In genomic region chr7:30030677-30031076, GRCm38 (mm10) we compare ENCODE assay signal across 28 mouse cellular contexts. TPM values are rescaled to one million over a fixed set of nuclear protein-coding genes. Genes with fewer than 3 reads are reported as not detected.
A peak's percentile ranks its signal among the peaks of the same experiment; 100 is the strongest.
DNase-seq lines count a peak whose midpoint lies in the region; ATAC-seq and TF ChIP-seq lines count a peak whose summit lies in the region.
"Had no signal": no experiment of that assay in that cellular context is flagged by ENCODE, and none has a peak within 500 bp of the region (broad histone marks: within the 10 kb centered on the region; RNA-seq: fewer than 3 reads in every experiment).

No protein-coding gene starts in this region.

- H3K4me2 ChIP-seq in liver, postnatal 0 days (ENCODE audit: low read depth, low read length) = no peak overlapping the region
- H3K4me2 ChIP-seq: embryonic facial prominence, embryonic 13.5 days; forebrain, embryonic 13.5 days; heart, embryonic 15.5 days; hindbrain, embryonic 14.5 days; limb, embryonic 13.5 days had no signal

- no peaks in the 10 kb centered on the region for H3K9me3 ChIP-seq in liver, postnatal 0 days (ENCODE audit: low read length)
- H3K9me3 ChIP-seq: embryonic facial prominence, embryonic 13.5 days; forebrain, embryonic 13.5 days; heart, embryonic 15.5 days; limb, embryonic 13.5 days; midbrain, embryonic 10.5 days had no signal

- no peak overlapping the region for H3K27ac ChIP-seq in kidney, adult 2 months (ENCODE audit: insufficient read depth, low read depth, low read length)
- no peak overlapping the region for H3K27ac ChIP-seq in liver, postnatal 0 days (ENCODE audit: low read depth)
- H3K27ac ChIP-seq: embryonic facial prominence, embryonic 13.5 days; forebrain, embryonic 13.5 days; gastrocnemius, adult 2 months; heart, embryonic 15.5 days; hindbrain, embryonic 14.5 days; limb, embryonic 13.5 days; midbrain, embryonic 10.5 days had no signal

- no peaks in the 10 kb centered on the region for H3K36me3 ChIP-seq in kidney, adult 2 months (ENCODE audit: control insufficient read depth, insufficient read depth, low read length)
- H3K36me3 ChIP-seq in liver, postnatal 0 days (replicated peaks; ENCODE audit: insufficient read depth, low read length) = peaks cover 3% of the 10 kb centered on the region; the same call in 1 of the 2 replicates

- no peak overlapping the region for H3K4me3 ChIP-seq in kidney, adult 2 months (ENCODE audit: insufficient read depth, low read depth, low read length)
- no peak overlapping the region for H3K4me3 ChIP-seq in liver, postnatal 0 days (ENCODE audit: low read depth, low read length)
- H3K4me3 ChIP-seq: embryonic facial prominence, embryonic 13.5 days; erythroblast, embryonic 14.5 days; forebrain, embryonic 13.5 days; gastrocnemius, adult 2 months; heart, embryonic 15.5 days; limb, embryonic 13.5 days; midbrain, embryonic 10.5 days had no signal

- peak; percentile 38 for DNase-seq in adrenal gland, adult 2 months
- DNase-seq in adrenal gland, postnatal 4 days (ENCODE audit: low spot score in 2 of 2) = no peak
- peak; percentile 51 for DNase-seq in kidney, adult 2 months
- no peak for DNase-seq in kidney, postnatal 4 days
- no peak for DNase-seq in liver, postnatal 0 days
- no peak for DNase-seq in liver
- peak; percentile 50 for DNase-seq in yolk sac, embryonic 10.5 days (ENCODE audit: low spot score)
- no peak for DNase-seq in frontal cortex, postnatal 25 days (ENCODE audit: low spot score in 2 of 2)
- DNase-seq: cerebellum, adult 11-12 months; cerebellum, postnatal 10 days; gastrocnemius, adult 2 months; heart, postnatal 4 days; layer of hippocampus, postnatal 36 days; lung, adult 18-20 months; lung, postnatal 10 days; right cerebral cortex, postnatal 14 days had no signal

- TF ChIP-seq POLR2A in kidney, adult 2 months (IDR thresholded peaks at IDR 0.05; ENCODE audit: low read depth, low read length) = no peak

- no peak overlapping the region; the same call in 1 of the 2 replicates for H3K9ac ChIP-seq in liver, postnatal 0 days (replicated peaks)
- H3K9ac ChIP-seq: embryonic facial prominence, embryonic 13.5 days; forebrain, embryonic 13.5 days; heart, embryonic 15.5 days; hindbrain, embryonic 14.5 days; limb, embryonic 13.5 days had no signal

- WGBS in kidney, adult 2 months = 14% methylated on average over 6 of the region's 6 CpGs
- 32% methylated on average over 6 of the region's 6 CpGs for WGBS in liver, postnatal 0 days (ENCODE audit: insufficient replicate concordance)

- no peaks in the 10 kb centered on the region for H3K27me3 ChIP-seq in kidney, adult 2 months (replicated peaks; ENCODE audit: control insufficient read depth, insufficient read depth, low read length)
- H3K27me3 ChIP-seq in liver, postnatal 0 days (ENCODE audit: insufficient read depth, low read length) = no peaks in the 10 kb centered on the region
- H3K27me3 ChIP-seq: embryonic facial prominence, embryonic 13.5 days; forebrain, embryonic 13.5 days; heart, embryonic 15.5 days; limb, embryonic 13.5 days had no signal

- ATAC-seq in liver, postnatal 0 days = peak; percentile 64; the same call in 1 of the 2 replicates
- ATAC-seq: forebrain, embryonic 13.5 days; inflammation-experienced regulatory T-cells, adult 6 months had no signal

- H3K4me1 ChIP-seq in kidney, adult 2 months (ENCODE audit: control insufficient read depth, insufficient read depth, low read length) = no peaks in the 10 kb centered on the region
- 0 out of 2 replicates have a peak, but pooled peaks cover 4% of the 10 kb centered on the region for H3K4me1 ChIP-seq in liver, postnatal 0 days (ENCODE audit: insufficient read depth)
- H3K4me1 ChIP-seq: embryonic facial prominence, embryonic 13.5 days; forebrain, embryonic 13.5 days; heart, embryonic 15.5 days had no signal

- TF ChIP-seq CTCF in kidney, adult 2 months (conservative IDR thresholded peaks at IDR 0.05; ENCODE audit: insufficient read depth, insufficient read length, low read depth, low read length) = no peak
- no peak for TF ChIP-seq CTCF in liver, postnatal 0 days (IDR thresholded peaks at IDR 0.05; ENCODE audit: low read depth)

- TF ChIP-seq EP300 in liver, postnatal 0 days (IDR thresholded peaks at IDR 0.05; ENCODE audit: low read depth) = no peak

RNA-seq across cellular contexts. Expression of gene Zfp14, which starts 20.5 kb away (rescaled TPM):
- total RNA-seq in adrenal gland, adult 2 months (2021) = 1 to 10 TPM; 2.1 to 2.8 TPM
- 0.81 and 1.7 TPM in 2 replicates for polyA plus RNA-seq in adrenal gland, adult 2 months (2012; rRNA removed)
- 1 to 10 TPM; 3.5 to 4.1 TPM for total RNA-seq in adrenal gland, postnatal 4 days (2021)
- 1.7 and 1.9 TPM in 2 replicates for polyA plus RNA-seq in kidney, adult 2 months (2012; rRNA removed)
- polyA plus RNA-seq in liver, postnatal 0 days (2015; fragmentation: Nextera tagmentation; extraction: Ambion mirVana) = 0.31 and 0.36 TPM in 2 replicates
- polyA plus RNA-seq: erythroblast, embryonic 14.5 days had no signal

RNA-seq across cellular contexts. Expression of gene Zfp82, which starts 42.0 kb away (rescaled TPM):
- total RNA-seq in adrenal gland, adult 2 months (2021) = 1 to 10 TPM; 1.6 to 2.5 TPM
- polyA plus RNA-seq in adrenal gland, adult 2 months (2012; rRNA removed) = 0.06 and 0.11 TPM in 2 replicates
- total RNA-seq in adrenal gland, postnatal 4 days (2021) = 1 to 10 TPM; 1.4 to 2.3 TPM
- polyA plus RNA-seq in kidney, adult 2 months (2012; rRNA removed) = 0.29 and 0.42 TPM in 2 replicates
- 0.54 and 0.68 TPM in 2 replicates for polyA plus RNA-seq in liver, postnatal 0 days (2015; fragmentation: Nextera tagmentation; extraction: Ambion mirVana)
- polyA plus RNA-seq: erythroblast, embryonic 14.5 days had no signal

RNA-seq across cellular contexts. Expression of gene Zfp568, which starts 46.9 kb away (rescaled TPM):
- 1 to 10 TPM; 5.2 to 7.1 TPM for total RNA-seq in adrenal gland, adult 2 months (2021)
- polyA plus RNA-seq in adrenal gland, adult 2 months (2012; rRNA removed) = 1.1 and 1.6 TPM in 2 replicates
- total RNA-seq in adrenal gland, postnatal 4 days (2021) = 10 to 100 TPM; 22.8 to 26.2 TPM
- polyA plus RNA-seq in kidney, adult 2 months (2012; rRNA removed) = 4.5 and 5.0 TPM in 2 replicates
- 5.5 and 6.4 TPM in 2 replicates for polyA plus RNA-seq in liver, postnatal 0 days (2015; fragmentation: Nextera tagmentation; extraction: Ambion mirVana)

RNA-seq across cellular contexts. Expression of gene Gm26920, which starts 59.5 kb away (rescaled TPM):
- under 1 TPM in 1 of 2 experiments, not detected in 1; 0.73 TPM for total RNA-seq in adrenal gland, adult 2 months (2021)
- polyA plus RNA-seq in adrenal gland, adult 2 months (2012; rRNA removed) = not detected in 2 replicates
- total RNA-seq in adrenal gland, postnatal 4 days (2021) = not detected
- 0.07 TPM in 1 of 2 replicates, not detected in the other for polyA plus RNA-seq in kidney, adult 2 months (2012; rRNA removed)
- polyA plus RNA-seq in liver, postnatal 0 days (2015; fragmentation: Nextera tagmentation; extraction: Ambion mirVana) = not detected in 2 replicates
- total RNA-seq: adrenal gland, postnatal 36 days; gastrocnemius, postnatal 4 days; layer of hippocampus, adult 8-10 months; neutrophil, adult 5-6 weeks had no signal
- polyA plus RNA-seq: erythroblast, embryonic 14.5 days had no signal

RNA-seq across cellular contexts. Expression of gene Zfp566, which starts 59.6 kb away (rescaled TPM):
- total RNA-seq in adrenal gland, adult 2 months (2021) = 1 to 10 TPM; 2.2 to 2.6 TPM
- polyA plus RNA-seq in adrenal gland, adult 2 months (2012; rRNA removed) = 1.5 and 1.6 TPM in 2 replicates
- 1 to 10 TPM; 6.1 to 7.0 TPM for total RNA-seq in adrenal gland, postnatal 4 days (2021)
- 1.4 and 2.1 TPM in 2 replicates for polyA plus RNA-seq in kidney, adult 2 months (2012; rRNA removed)
- polyA plus RNA-seq in liver, postnatal 0 days (2015; fragmentation: Nextera tagmentation; extraction: Ambion mirVana) = 1.2 and 1.7 TPM in 2 replicates
- polyA plus RNA-seq: erythroblast, embryonic 14.5 days had no signal

Comparison
In these comparisons a context has a peak if more than half of its experiments do, and no peak if none do; other contexts are left out.
1. DNase-seq: peak in adrenal gland, adult 2 months (single experiment), kidney, adult 2 months (single experiment) and yolk sac, embryonic 10.5 days (single experiment); none in adrenal gland, postnatal 4 days (0 of 2), kidney, postnatal 4 days (0 of 2), liver, postnatal 0 days (single experiment), liver (single experiment) and frontal cortex, postnatal 25 days (0 of 2).